Mouse (Mus musculus) forebrain, postnatal 0 days (tissue): ENCODE results near the gene Elk3. TPM values are rescaled to one million over a fixed set of nuclear protein-coding genes. Genes with fewer than 3 reads are reported as not detected.
A peak's percentile ranks its signal among the peaks of the same experiment; 100 is the strongest.

Experiments used
- ATAC-seq: fragments of 200-750 bp; cut with Nextera tagmentation; 2 replicates; pipeline ENCODE4 v1.8.0; 2017; ENCODE audit warnings: mild to moderate bottlenecking, moderate library complexity
- DNase-seq: peaks from one replicate; pipeline ENCODE4 v3.0.0-alpha.2; 2015
- H3K27ac ChIP-seq: fragments of 300-500 bp; sonication (generic); 2 replicates; pipeline ENCODE4 v1.5.1; 2014; ENCODE audit warnings: low read depth, mild to moderate bottlenecking, antibody characterized with exemption, low read length, moderate library complexity, mixed read lengths
- H3K27me3 ChIP-seq: fragments of 300-500 bp; sonication (generic); 2 replicates; pipeline ENCODE4 v1.6.1; 2014; ENCODE audit warnings: mild to moderate bottlenecking, low read length, mixed read lengths; ENCODE audit not compliant: insufficient read depth
- H3K36me3 ChIP-seq: fragments of 300-500 bp; sonication (generic); 2 replicates; pipeline ENCODE4 v1.6.1; 2014; ENCODE audit warnings: mild to moderate bottlenecking, moderate library complexity; ENCODE audit not compliant: insufficient read depth
- H3K4me1 ChIP-seq: fragments of 300-500 bp; sonication (generic); 2 replicates; pipeline ENCODE4 v1.6.1; 2014; ENCODE audit warnings: antibody characterized with exemption; ENCODE audit not compliant: insufficient read depth
- H3K4me2 ChIP-seq: fragments of 300-500 bp; sonication (generic); 2 replicates; pipeline ENCODE4 v1.6.1; 2014; ENCODE audit warnings: low read depth, mild to moderate bottlenecking, moderate library complexity
- H3K4me3 ChIP-seq: fragments of 300-500 bp; sonication (generic); 2 replicates; pipeline ENCODE4 v1.5.1; 2014; ENCODE audit warnings: low read depth, low read length, mixed read lengths
- H3K9ac ChIP-seq: fragments of 300-500 bp; sonication (generic); 2 replicates; pipeline ENCODE4 v1.6.1; 2014; ENCODE audit warnings: mild to moderate bottlenecking
- H3K9me3 ChIP-seq: fragments of 300-500 bp; sonication (generic); 2 replicates; pipeline ENCODE4 v1.6.1; 2016; ENCODE audit warnings: low read length
- CTCF ChIP-seq: sonication (generic); IDR thresholded peaks from 2 replicates; pipeline ENCODE4 v1.5.1; 2016; ENCODE audit warnings: antibody characterized with exemption, control low read depth, low read depth
- WGBS: fragments of 180-500 bp; shearing (Covaris S2); extraction: QIAGEN DNeasy Blood & Tissue Kit; methylation state at CpG from one replicate; pipeline ENCODE4 v1.1.7; 2014; 5-methylcytosine and 5-hydroxymethylcytosine counted together
- polyA plus RNA-seq: library from polyadenylated mRNA; unstranded; fragments of >200 nt; fragmentation: Nextera tagmentation; extraction: Ambion mirVana; gene quantifications from 2 replicates; pipeline ENCODE4 v1.2.1, GENCODE M21; 2015
- total RNA-seq: library from RNA; depleted of rRNA; stranded (reverse); fragments of >200 nt; gene quantifications from 2 replicates; pipeline ENCODE4 v1.2.3, GENCODE M21; 2014

Gene Elk3
- total and polyA plus RNA-seq, 2 experiments from 2014 or later, result 6.2 to 8.8 TPM

- H3K27ac ChIP-seq, result no peak overlapping the region
- H3K9me3 ChIP-seq, result no peaks in the 10 kb centered on the region
- no peaks in the 10 kb centered on the region for H3K27me3 ChIP-seq
- no peak overlapping the region for H3K4me3 ChIP-seq
- no peak overlapping the region for H3K4me2 ChIP-seq
- no peaks in the 10 kb centered on the region for H3K36me3 ChIP-seq
- TF ChIP-seq CTCF, result no peak
- ATAC-seq, result no peak
- H3K4me1 ChIP-seq, result no peaks in the 10 kb centered on the region
- WGBS, result 100% methylated on average over 2 of the region's 2 CpGs
- no peak for DNase-seq
- H3K9ac ChIP-seq, result no peak overlapping the region
Observed at GRCm38 (mm10) chr10:93324438-93324837, 13.5 kb upstream of the Elk3 start.

- Histone ChIP-seq H3K4me3 (no peak overlapping the region), H3K9ac (no peak overlapping the region), H3K4me2 (no peak overlapping the region), H3K4me1 (no peaks in the 10 kb centered on the region), H3K36me3 (no peaks in the 10 kb centered on the region), H3K27me3 (no peaks in the 10 kb centered on the region), H3K9me3 (no peaks in the 10 kb centered on the region), H3K27ac (no peak overlapping the region)
- ATAC-seq (no peak), DNase-seq (no peak)
- 99% methylated on average over 2 of the region's 2 CpGs for WGBS
- TF ChIP-seq CTCF, result no peak
Observed at GRCm38 (mm10) chr10:93323659-93324058, 12.7 kb upstream of the Elk3 start.

GRCm38 (mm10) chr10:93321763-93322162, 10.8 kb upstream of the Elk3 start:
- no peak overlapping the region for H3K9ac ChIP-seq
- H3K27ac ChIP-seq, result no peak overlapping the region
- H3K36me3 ChIP-seq, result no peaks in the 10 kb centered on the region
- no peaks in the 10 kb centered on the region for H3K27me3 ChIP-seq
- H3K4me2 ChIP-seq, result no peak overlapping the region
- no peak for TF ChIP-seq CTCF
- ATAC-seq, result no peak
- DNase-seq, result no peak
- H3K4me3 ChIP-seq, result no peak overlapping the region
- no peaks in the 10 kb centered on the region for H3K4me1 ChIP-seq
- H3K9me3 ChIP-seq, result no peaks in the 10 kb centered on the region

GRCm38 (mm10) chr10:93320148-93320547, 9.2 kb upstream of the Elk3 start:
- WGBS, result 63% methylated on average over 4 of the region's 4 CpGs
- ATAC-seq (no peak), DNase-seq (no peak)
- no peaks in the 10 kb centered on the region for H3K9me3 ChIP-seq
- no peak for TF ChIP-seq CTCF
- no peak overlapping the region for H3K9ac ChIP-seq
- no peak overlapping the region for H3K4me2 ChIP-seq
- H3K36me3 ChIP-seq, result no peaks in the 10 kb centered on the region
- H3K27me3 ChIP-seq, result no peaks in the 10 kb centered on the region
- no peak overlapping the region for H3K4me3 ChIP-seq
- no peak overlapping the region for H3K27ac ChIP-seq
- H3K4me1 ChIP-seq, result no peaks in the 10 kb centered on the region

- 87% methylated on average over 7 of the region's 7 CpGs for WGBS
Observed at GRCm38 (mm10) chr10:93319526-93320063, 8.7 kb upstream of the Elk3 start.

GRCm38 (mm10) chr10:93316909-93317308, 6.0 kb upstream of the Elk3 start:
- Histone ChIP-seq H3K9ac (no peak overlapping the region), H3K36me3 (no peaks in the 10 kb centered on the region), H3K27ac (no peak overlapping the region), H3K4me1 (no peaks in the 10 kb centered on the region), H3K4me3 (no peak overlapping the region), H3K9me3 (no peaks in the 10 kb centered on the region), H3K4me2 (no peak overlapping the region), H3K27me3 (no peaks in the 10 kb centered on the region)
- ATAC-seq (no peak), DNase-seq (no peak)
- no peak for TF ChIP-seq CTCF
- WGBS, result 67% methylated on average over 6 of the region's 6 CpGs

More at GRCm38 (mm10) chr10:93319526-93320063, 8.7 kb upstream of the Elk3 start:
- DNase-seq, result no peak
- Histone ChIP-seq H3K27ac (no peak overlapping the region), H3K4me1 (no peaks in the 10 kb centered on the region), H3K9ac (no peak overlapping the region), H3K27me3 (no peaks in the 10 kb centered on the region), H3K4me3 (no peak overlapping the region), H3K36me3 (no peaks in the 10 kb centered on the region), H3K9me3 (no peaks in the 10 kb centered on the region), H3K4me2 (no peak overlapping the region)
- no peak for ATAC-seq
- no peak for TF ChIP-seq CTCF

GRCm38 (mm10) chr10:93311576-93311975, 641 bp upstream of the Elk3 start:
- Histone ChIP-seq H3K9ac (0 out of 2 replicates have a peak overlapping the region, but pooled peaks have one; percentile 65), H3K4me1 (no peaks in the 10 kb centered on the region), H3K27me3 (no peaks in the 10 kb centered on the region), H3K4me2 (peak overlapping the region; percentile 100; the same call in 1 of the 2 replicates), H3K4me3 (peak overlapping the region; percentile 59; the same call in 1 of the 2 replicates), H3K9me3 (no peaks in the 10 kb centered on the region), H3K27ac (no peak overlapping the region), H3K36me3 (no peaks in the 10 kb centered on the region)
- TF ChIP-seq CTCF, result no peak
- ATAC-seq (no peak), DNase-seq (no peak)
- 7% methylated on average over 4 of the region's 4 CpGs for WGBS
